Mouse (Mus musculus) G1E (cell line): ENCODE results near the gene Sel1l3. TPM values are rescaled to one million over a fixed set of nuclear protein-coding genes. Genes with fewer than 3 reads are reported as not detected.

Experiments used
- ATAC-seq: 2 replicates; pipeline ENCODE4 v1.8.0; 2016; ENCODE audit warnings: mild to moderate bottlenecking; ENCODE audit not compliant: insufficient number of reproducible peaks, poor library complexity, low FRiP score, severe bottlenecking; ENCODE audit errors: extremely low read depth
- DNase-seq: peaks from one replicate; pipeline ENCODE4 v3.0.0; 2012; ENCODE audit warnings: low spot score
- H3K27me3 ChIP-seq: 2 replicates; pipeline ENCODE4 v1.6.1; 2012; ENCODE audit warnings: mild to moderate bottlenecking, low read length, inconsistent platforms; ENCODE audit not compliant: insufficient read depth
- H3K36me3 ChIP-seq: replicated peaks from 2 replicates; pipeline ENCODE3; 2012; ENCODE audit warnings: mild to moderate bottlenecking, inconsistent platforms
- H3K4me1 ChIP-seq: 2 replicates; pipeline ENCODE4 v1.6.1; 2012; ENCODE audit warnings: low read depth, low read length, inconsistent platforms, mixed read lengths; ENCODE audit not compliant: insufficient read depth
- H3K4me3 ChIP-seq: 2 replicates; pipeline ENCODE4 v1.5.1; 2012; ENCODE audit warnings: low read depth, mild to moderate bottlenecking, inconsistent platforms, low read length, moderate library complexity, mixed read lengths
- H3K9me3 ChIP-seq: replicated peaks from 2 replicates; pipeline ENCODE4 v1.6.1; 2012; ENCODE audit warnings: inconsistent platforms
- CTCF ChIP-seq: IDR thresholded peaks from 2 replicates; pipeline ENCODE4 v1.5.1; 2012; ENCODE audit warnings: low read depth, low read length, inconsistent platforms, mixed read lengths
- GATA1 ChIP-seq: IDR thresholded peaks from 2 replicates; pipeline ENCODE4 v1.6.1; 2012; ENCODE audit warnings: borderline replicate concordance, low read length, inconsistent platforms, mixed read lengths
- GATA2 ChIP-seq: IDR thresholded peaks from 2 replicates; pipeline ENCODE4 v1.6.1; 2012; ENCODE audit warnings: low read depth, low read length, inconsistent platforms, borderline replicate concordance
- POLR2AphosphoS5 ChIP-seq: IDR thresholded peaks from 2 replicates; pipeline ENCODE4 v1.6.1; 2012; ENCODE audit warnings: low read depth, low read length, inconsistent platforms; ENCODE audit not compliant: insufficient replicate concordance
- TAL1 ChIP-seq: conservative IDR thresholded peaks from 2 replicates; pipeline ENCODE4 v1.6.1; 2012; ENCODE audit warnings: low read depth, low read length, inconsistent platforms, mixed read lengths
- polyA plus RNA-seq: library from polyadenylated mRNA; stranded (reverse); fragments of >175 nt; gene quantifications from 2 replicates; pipeline ENCODE4 v1.2.3, GENCODE M21; 2012
- total RNA-seq, 2 experiments: library from RNA; stranded (forward) in 1 of 2; stranded (reverse) in 1 of 2; fragments of 200-1000 nt in 1 of 2; fragments of >200 nt in 1 of 2; fragmentation: Nextera tagmentation in 1 of 2; gene quantifications; 2 replicates each; pipeline ENCODE4 v1.2.3; 2014 to 2017

The Sel1l3 gene
- total and polyA plus RNA-seq, 3 experiments: 0.44 TPM; not detected in 2

DNA sequence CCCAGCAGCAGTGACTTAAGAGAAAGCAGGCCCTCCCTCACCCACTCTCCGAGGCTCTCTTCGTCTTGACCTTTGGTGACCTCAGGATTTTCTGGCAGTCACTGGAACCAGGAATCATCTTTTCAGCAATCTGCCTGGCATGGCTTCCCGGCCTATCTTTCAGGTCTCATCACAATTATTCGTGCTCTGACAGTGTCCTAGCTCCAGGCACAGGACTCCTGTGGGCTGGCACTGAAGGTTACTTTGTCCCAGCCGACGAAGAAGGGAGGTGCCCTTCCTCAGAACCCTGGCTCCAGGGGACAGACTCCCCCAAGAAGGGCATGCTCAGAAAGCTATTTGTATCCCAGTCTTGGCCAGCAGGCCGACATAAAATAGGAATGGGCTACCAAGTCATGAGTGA lies 4.0 kb downstream of the Sel1l3 start:
- Histone ChIP-seq H3K4me3 (no peak overlapping the region), H3K9me3 (peaks cover 23% of the 10 kb centered on the region), H3K27me3 (no peaks in the 10 kb centered on the region), H3K4me1 (no peaks in the 10 kb centered on the region), H3K36me3 (no peaks in the 10 kb centered on the region)
- DNase-seq (no peak), ATAC-seq (no peak)
- TF ChIP-seq TAL1: no peak
- no peak for TF ChIP-seq POLR2AphosphoS5
- TF ChIP-seq GATA1: no peak

DNA sequence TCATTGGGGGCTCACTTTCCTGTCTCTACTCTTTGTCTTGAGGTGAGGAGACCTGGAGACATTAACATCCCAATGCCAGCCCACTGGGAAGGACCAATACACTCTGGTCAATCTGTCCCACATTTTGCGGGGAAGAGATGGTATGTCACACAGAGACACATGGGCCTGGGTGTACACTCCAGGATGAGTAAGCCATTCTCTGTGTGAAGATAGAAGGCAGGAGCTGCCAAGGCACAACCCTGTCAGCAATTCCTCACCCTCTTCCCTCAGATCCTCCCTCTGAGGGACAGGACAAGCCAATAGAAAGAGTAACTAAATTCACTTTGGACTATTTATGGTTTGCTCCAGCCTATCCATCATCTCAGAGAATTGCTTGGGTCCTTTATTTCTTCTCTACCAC lies 5.0 kb downstream of the Sel1l3 start:
- H3K4me3 ChIP-seq: no peak overlapping the region
- H3K36me3 ChIP-seq: no peaks in the 10 kb centered on the region
- H3K27me3 ChIP-seq: no peaks in the 10 kb centered on the region
- TF ChIP-seq GATA2 (no peak), POLR2AphosphoS5 (no peak), TAL1 (no peak), CTCF (no peak), GATA1 (no peak)
- no peaks in the 10 kb centered on the region for H3K4me1 ChIP-seq
- no peak for ATAC-seq
- peaks cover 19% of the 10 kb centered on the region for H3K9me3 ChIP-seq
- DNase-seq: no peak

DNA sequence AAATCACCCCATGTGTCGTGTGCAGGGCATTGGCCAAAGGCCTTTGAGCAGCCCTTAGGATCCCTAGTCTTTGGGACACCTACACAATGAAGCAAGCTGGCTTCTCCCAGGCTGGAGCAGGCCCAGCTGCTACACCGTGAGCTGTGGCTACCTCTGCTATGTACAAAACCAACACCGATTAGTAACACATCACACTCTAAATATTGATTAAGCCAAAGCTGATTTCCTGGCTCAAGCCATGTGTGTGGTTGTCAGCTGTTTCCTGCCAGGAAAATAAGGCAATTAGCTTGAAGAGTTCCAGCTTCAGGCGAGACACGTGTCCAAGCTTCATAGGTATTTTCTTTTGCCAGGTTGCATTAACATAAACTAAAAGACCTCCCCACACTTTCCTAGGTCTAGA lies 7.2 kb downstream of the Sel1l3 start:
- ATAC-seq: no peak
- Histone ChIP-seq H3K27me3 (no peaks in the 10 kb centered on the region), H3K4me1 (no peaks in the 10 kb centered on the region), H3K4me3 (no peak overlapping the region), H3K36me3 (no peaks in the 10 kb centered on the region), H3K9me3 (peaks cover 8% of the 10 kb centered on the region)
- TF ChIP-seq POLR2AphosphoS5: no peak
- TF ChIP-seq GATA2: no peak
- TF ChIP-seq CTCF: no peak
- no peak for DNase-seq

DNA sequence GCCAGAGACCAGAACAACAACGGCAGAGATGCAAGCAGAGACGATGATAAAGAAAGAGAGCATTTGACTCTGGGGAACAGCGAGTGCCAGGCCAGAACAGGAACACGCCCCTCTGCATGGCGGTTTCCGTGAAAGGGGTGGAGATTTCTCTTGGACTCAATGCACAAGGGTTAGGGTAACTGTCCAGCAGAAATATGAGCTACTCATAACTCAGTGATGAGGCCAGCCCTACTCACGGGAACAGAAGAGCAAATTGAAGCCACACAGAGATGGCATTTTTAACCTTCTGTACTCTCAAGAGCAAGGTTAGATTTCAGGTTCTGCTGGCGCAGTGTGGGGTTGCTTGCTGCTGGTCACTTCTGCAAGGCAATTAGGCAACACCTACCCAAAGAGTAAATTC lies 11.0 kb downstream of the Sel1l3 start:
- ATAC-seq (no peak), DNase-seq (no peak)
- Histone ChIP-seq H3K27me3 (no peaks in the 10 kb centered on the region), H3K4me3 (no peak overlapping the region), H3K9me3 (peaks cover 13% of the 10 kb centered on the region), H3K36me3 (no peaks in the 10 kb centered on the region), H3K4me1 (no peaks in the 10 kb centered on the region)
- TF ChIP-seq TAL1 (no peak), GATA1 (no peak), GATA2 (no peak), CTCF (no peak), POLR2AphosphoS5 (no peak)

DNA sequence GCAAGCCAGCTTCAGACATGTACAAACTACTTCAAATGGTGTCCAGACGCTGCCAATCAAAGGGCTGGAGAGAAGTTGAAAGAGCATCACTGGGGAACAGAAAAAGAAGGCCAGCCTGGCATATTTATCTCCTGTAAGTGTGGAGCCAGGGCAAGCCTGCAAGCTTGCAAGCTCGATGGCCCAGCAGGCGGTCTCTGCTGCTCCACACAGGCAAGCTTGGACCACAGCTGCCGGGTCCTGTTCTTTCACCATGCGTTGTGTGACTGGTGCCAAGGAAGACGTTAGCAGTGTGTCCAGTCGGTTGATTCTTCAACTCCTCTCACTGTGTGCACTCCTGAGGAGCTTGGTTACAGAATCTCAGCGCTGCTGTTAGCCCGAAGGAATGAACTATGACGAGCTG lies 12.9 kb downstream of the Sel1l3 start:
- no peak for ATAC-seq
- Histone ChIP-seq H3K36me3 (no peaks in the 10 kb centered on the region), H3K27me3 (no peaks in the 10 kb centered on the region), H3K4me3 (no peak overlapping the region), H3K4me1 (no peaks in the 10 kb centered on the region), H3K9me3 (peaks cover 13% of the 10 kb centered on the region)
- no peak for DNase-seq
- TF ChIP-seq GATA1 (no peak), POLR2AphosphoS5 (no peak), TAL1 (no peak), GATA2 (no peak), CTCF (no peak)

DNA sequence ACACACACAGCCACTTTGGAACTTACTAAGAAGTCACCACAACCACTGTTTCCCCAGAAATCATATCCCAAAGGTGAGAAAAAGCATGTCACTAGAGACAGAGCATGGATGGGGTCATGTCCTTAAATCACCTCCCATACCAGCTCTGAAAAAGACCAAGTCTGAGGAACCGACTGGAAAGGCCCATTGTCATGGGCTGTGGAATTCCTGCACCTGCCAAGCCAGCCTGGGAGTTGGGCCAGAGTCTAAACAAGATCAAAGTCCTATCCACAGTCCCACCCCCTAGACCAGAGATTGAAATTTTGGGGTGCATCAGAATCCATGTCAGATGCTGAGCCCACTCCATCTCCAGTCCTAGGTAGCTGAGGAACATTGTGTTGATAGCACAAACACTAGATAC lies 15.3 kb downstream of the Sel1l3 start:
- Histone ChIP-seq H3K9me3 (peaks cover 19% of the 10 kb centered on the region), H3K4me1 (no peaks in the 10 kb centered on the region), H3K27me3 (no peaks in the 10 kb centered on the region), H3K4me3 (no peak overlapping the region), H3K36me3 (no peaks in the 10 kb centered on the region)
- no peak for ATAC-seq
- DNase-seq: no peak
- TF ChIP-seq TAL1 (no peak), CTCF (no peak), GATA2 (no peak), GATA1 (no peak), POLR2AphosphoS5 (no peak)

DNA sequence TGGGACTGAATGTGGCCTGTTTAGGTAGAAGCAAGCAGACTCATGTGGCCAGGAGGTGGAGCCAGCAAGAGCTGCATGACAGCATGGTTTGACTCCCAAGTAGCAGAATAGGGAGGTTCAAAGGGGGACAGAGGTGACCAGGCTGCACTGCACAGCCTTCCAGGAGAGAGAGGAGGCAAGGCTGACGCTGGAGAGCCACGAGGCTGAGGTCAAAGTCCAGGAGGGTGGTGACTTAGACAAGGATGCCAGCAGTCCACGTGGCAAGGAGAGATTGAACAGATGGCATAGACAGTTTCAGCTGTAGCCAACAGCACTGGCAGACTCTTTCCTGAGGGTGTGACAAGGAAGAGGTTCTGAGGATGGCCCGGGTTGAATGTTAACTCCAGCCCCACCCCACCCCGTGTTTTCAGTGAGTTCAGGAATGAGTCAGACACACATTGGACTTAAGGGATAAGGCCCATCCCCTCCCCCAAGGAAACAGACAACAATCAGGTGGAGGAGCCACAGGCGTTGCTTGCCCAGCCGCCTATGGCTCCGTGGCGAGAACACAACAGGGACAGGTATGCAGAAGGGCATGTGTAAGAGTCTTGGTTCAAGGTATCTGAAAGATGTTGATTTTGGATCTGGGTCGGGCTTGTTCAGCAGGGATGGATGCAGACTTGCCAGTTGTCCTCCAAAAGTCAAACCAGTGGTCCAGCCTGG lies 17.2 kb downstream of the Sel1l3 start:
- ATAC-seq (no peak), DNase-seq (no peak)
- TF ChIP-seq TAL1 (no peak), POLR2AphosphoS5 (no peak), CTCF (no peak), GATA2 (no peak), GATA1 (no peak)

More for the DNA sequence above, 17.2 kb downstream of the Sel1l3 start:
- no peaks in the 10 kb centered on the region for H3K36me3 ChIP-seq
- H3K4me3 ChIP-seq: no peak overlapping the region
- peaks cover 18% of the 10 kb centered on the region for H3K9me3 ChIP-seq
- H3K4me1 ChIP-seq: no peaks in the 10 kb centered on the region
- H3K27me3 ChIP-seq: no peaks in the 10 kb centered on the region
